Mouse (Mus musculus) thymus, adult 2 months (tissue): ENCODE results near the gene Slc1a2. TPM values are rescaled to one million over a fixed set of nuclear protein-coding genes. Genes with fewer than 3 reads are reported as not detected.

ENCODE experiments used
- DNase-seq: peaks from one replicate; pipeline ENCODE4 v3.0.0; 2021
- H3K27ac ChIP-seq: fragments of 200-500 bp; 2 replicates; pipeline ENCODE4 v1.5.1; 2012; ENCODE audit warnings: low read length, control low read depth; ENCODE audit not compliant: control insufficient read depth, insufficient read depth
- H3K27me3 ChIP-seq: fragments of 200-500 bp; 2 replicates; pipeline ENCODE4 v1.6.1; 2012; ENCODE audit warnings: mild to moderate bottlenecking, low read length, moderate library complexity, mixed read lengths; ENCODE audit not compliant: control insufficient read depth, insufficient read depth
- H3K36me3 ChIP-seq: fragments of 200-500 bp; 2 replicates; pipeline ENCODE4 v1.6.1; 2012; ENCODE audit warnings: mild to moderate bottlenecking, low read length, moderate library complexity; ENCODE audit not compliant: control insufficient read depth, insufficient read depth
- H3K4me1 ChIP-seq: fragments of 200-500 bp; replicated peaks from 2 replicates; pipeline ENCODE4 v1.6.1; 2012; ENCODE audit warnings: low read length; ENCODE audit not compliant: control insufficient read depth, insufficient read depth
- H3K4me3 ChIP-seq: fragments of 200-500 bp; 2 replicates; pipeline ENCODE4 v1.5.1; 2012; ENCODE audit warnings: mild to moderate bottlenecking, low read length, control low read depth, moderate library complexity; ENCODE audit not compliant: control insufficient read depth, insufficient read depth
- CTCF ChIP-seq: fragments of 200-500 bp; IDR thresholded peaks from 2 replicates; pipeline ENCODE4 v1.5.1; 2012; ENCODE audit warnings: mild to moderate bottlenecking, control low read depth, low read length, moderate library complexity, borderline replicate concordance; ENCODE audit not compliant: control insufficient read depth, poor library complexity, insufficient read depth; ENCODE audit errors: extremely low read depth
- POLR2A ChIP-seq: fragments of 200-500 bp; IDR thresholded peaks from 2 replicates; pipeline ENCODE4 v1.6.1; 2012; ENCODE audit warnings: mild to moderate bottlenecking, low read length, control low read depth, moderate library complexity; ENCODE audit not compliant: control insufficient read depth, poor library complexity, insufficient read depth; ENCODE audit errors: extremely low read depth
- WGBS: fragments of 180-500 bp; shearing (Covaris S2); methylation state at CpG from one replicate; pipeline ENCODE4 v1.1.7; 2018; 5-methylcytosine and 5-hydroxymethylcytosine counted together
- polyA plus RNA-seq: library from polyadenylated mRNA; depleted of rRNA; stranded (reverse); fragments of >200 nt; gene quantifications from 2 replicates; pipeline ENCODE4 v1.2.3, GENCODE M21; 2012

The Slc1a2 gene
- polyA plus RNA-seq, 1 experiment: 1.5 TPM

- H3K27ac ChIP-seq: no peak overlapping the region
- 82% methylated on average over 4 of the region's 4 CpGs for WGBS
- no peak for DNase-seq
- TF ChIP-seq CTCF: no peak
- TF ChIP-seq POLR2A: no peak
- H3K36me3 ChIP-seq: no peaks in the 10 kb centered on the region
- H3K4me3 ChIP-seq: no peak overlapping the region
- H3K4me1 ChIP-seq: no peaks in the 10 kb centered on the region
- no peaks in the 10 kb centered on the region for H3K27me3 ChIP-seq
Measured at GRCm38 (mm10) chr2:102805761-102806496, 147.5 kb downstream of the Slc1a2 start.

DNA sequence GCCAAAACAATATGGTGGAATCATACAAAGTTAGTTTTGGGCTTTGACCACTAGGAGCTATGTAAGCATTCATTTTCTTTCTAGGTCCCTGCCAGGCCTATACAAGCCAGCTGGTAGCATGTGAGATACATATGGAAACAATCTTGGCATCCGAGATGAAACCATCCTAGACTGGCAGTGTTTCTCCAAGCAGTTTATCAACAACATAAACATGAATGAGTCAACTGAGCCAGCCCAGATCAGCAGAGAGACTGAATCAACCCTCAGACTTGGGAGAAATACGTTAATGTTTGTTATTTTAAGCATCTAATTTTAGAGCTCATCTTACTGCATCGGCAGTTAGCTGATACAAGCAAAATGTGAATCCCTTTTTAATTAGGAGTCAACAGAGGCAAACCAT is 149.2 kb downstream of the Slc1a2 start:
- DNase-seq: no peak
- H3K27ac ChIP-seq: no peak overlapping the region
- 95% methylated on average over 3 of the region's 3 CpGs for WGBS
- no peak overlapping the region for H3K4me3 ChIP-seq
- TF ChIP-seq POLR2A (no peak), CTCF (no peak)
- no peaks in the 10 kb centered on the region for H3K36me3 ChIP-seq
- H3K27me3 ChIP-seq: no peaks in the 10 kb centered on the region
- no peaks in the 10 kb centered on the region for H3K4me1 ChIP-seq

DNA sequence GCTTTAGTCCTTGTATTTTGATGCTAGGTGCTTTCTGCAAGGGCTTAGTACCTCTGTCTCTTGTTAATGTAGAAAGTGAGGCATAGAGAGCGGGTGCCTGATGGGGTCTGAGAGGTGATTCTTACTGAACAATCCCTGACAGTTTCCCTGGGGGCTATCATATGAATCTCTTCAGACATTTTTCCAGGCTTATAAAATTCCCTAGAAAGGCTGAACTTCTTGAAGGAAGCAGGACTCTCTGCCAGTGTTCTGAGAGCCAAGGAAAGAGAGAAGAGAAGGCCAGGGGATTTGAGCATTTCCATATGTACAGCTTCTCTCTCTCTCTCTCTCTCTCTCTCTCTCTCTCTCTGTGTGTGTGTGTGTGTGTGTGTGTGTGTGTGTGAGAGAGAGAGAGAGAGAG is 151.0 kb downstream of the Slc1a2 start:
- no peak overlapping the region for H3K4me3 ChIP-seq
- no peaks in the 10 kb centered on the region for H3K27me3 ChIP-seq
- no peak overlapping the region for H3K27ac ChIP-seq
- H3K4me1 ChIP-seq: peaks cover 2% of the 10 kb centered on the region; the same call in 1 of the 2 replicates
- TF ChIP-seq CTCF (no peak), POLR2A (no peak)
- no peak for DNase-seq
- WGBS: 100% methylated on average over 1 of the region's 1 CpGs
- no peaks in the 10 kb centered on the region for H3K36me3 ChIP-seq

GRCm38 (mm10) chr2:102812756-102813155 is 154.3 kb downstream of the Slc1a2 start:
- Histone ChIP-seq H3K36me3 (no peaks in the 10 kb centered on the region), H3K4me1 (peaks cover 2% of the 10 kb centered on the region; the same call in 1 of the 2 replicates), H3K4me3 (no peak overlapping the region), H3K27me3 (no peaks in the 10 kb centered on the region), H3K27ac (no peak overlapping the region)
- no peak for DNase-seq
- WGBS: 14% methylated on average over 4 of the region's 4 CpGs
- no peak for TF ChIP-seq POLR2A
- TF ChIP-seq CTCF: no peak

DNA sequence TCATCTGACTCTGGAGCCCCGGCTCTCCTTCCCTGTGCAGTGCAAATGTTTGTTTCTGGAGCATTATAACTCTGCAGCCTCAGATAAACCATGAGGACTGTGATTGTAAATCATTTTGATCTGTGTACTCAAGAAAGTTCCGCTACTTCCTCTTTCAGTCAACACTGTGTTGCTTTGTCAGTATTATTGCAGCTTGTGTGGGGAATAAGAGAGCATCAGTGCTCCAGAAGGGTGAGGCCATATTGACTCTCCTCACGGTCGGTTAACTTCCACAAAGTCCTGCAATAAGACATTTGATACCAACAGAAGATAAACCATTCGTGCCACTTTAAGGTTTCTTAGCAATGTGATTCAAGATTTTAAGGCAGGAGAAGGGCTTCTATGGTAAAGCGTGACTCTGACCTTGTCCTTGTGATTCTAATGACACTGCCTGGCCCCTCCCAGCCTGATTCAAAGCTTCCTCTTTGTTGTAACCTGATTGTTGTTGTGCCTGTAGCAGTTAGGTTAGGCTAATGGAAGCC is 156.9 kb downstream of the Slc1a2 start:
- H3K36me3 ChIP-seq: no peaks in the 10 kb centered on the region
- no peaks in the 10 kb centered on the region for H3K27me3 ChIP-seq
- no peak for TF ChIP-seq POLR2A
- no peak for TF ChIP-seq CTCF
- 70% methylated on average over 6 of the region's 6 CpGs for WGBS
- no peak for DNase-seq
- H3K27ac ChIP-seq: no peak overlapping the region
- peaks cover 2% of the 10 kb centered on the region; the same call in 1 of the 2 replicates for H3K4me1 ChIP-seq
- no peak overlapping the region for H3K4me3 ChIP-seq

DNA sequence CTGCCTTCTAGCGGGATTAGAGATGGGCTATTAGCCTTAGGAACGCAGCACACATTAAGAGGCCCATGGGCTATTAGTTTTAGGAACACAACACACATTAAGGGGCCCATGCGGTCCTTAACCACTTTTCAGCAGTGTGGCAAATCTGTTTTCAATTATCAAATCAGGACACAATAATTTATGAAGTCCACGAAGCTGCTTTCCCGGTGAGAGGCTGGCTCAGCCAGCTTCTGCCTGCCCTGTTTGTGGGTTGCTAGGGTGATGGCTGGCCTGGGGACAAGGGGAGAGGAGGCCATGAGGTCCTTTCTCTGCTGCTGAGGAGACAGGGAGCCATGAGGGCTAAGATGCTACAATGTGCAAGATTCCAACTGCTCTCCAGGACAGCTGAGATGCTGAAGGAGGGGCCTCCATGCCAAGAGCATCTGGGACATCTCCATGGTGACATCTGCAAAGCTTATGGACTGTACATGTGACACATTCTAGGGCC is 161.8 kb downstream of the Slc1a2 start:
- Histone ChIP-seq H3K36me3 (no peaks in the 10 kb centered on the region), H3K4me1 (no peaks in the 10 kb centered on the region), H3K27ac (no peak overlapping the region), H3K27me3 (no peaks in the 10 kb centered on the region), H3K4me3 (no peak overlapping the region)
- TF ChIP-seq POLR2A (no peak), CTCF (no peak)
- DNase-seq: no peak
- WGBS: 95% methylated on average over 5 of the region's 5 CpGs
